Mouse (Mus musculus) limb, embryonic 13.5 days (tissue): ENCODE results near the gene Traf2. TPM values are rescaled to one million over a fixed set of nuclear protein-coding genes. Genes with fewer than 3 reads are reported as not detected.

Experiments
- ATAC-seq: fragments of 200-750 bp; cut with Nextera tagmentation; 2 replicates; pipeline ENCODE4 v1.8.0; 2017; ENCODE audit warnings: low read depth, moderate number of reproducible peaks, moderate TSS enrichment; ENCODE audit not compliant: low FRiP score
- H3K27ac ChIP-seq: fragments of 300-500 bp; sonication (generic); 2 replicates; pipeline ENCODE4 v1.5.1; 2015; ENCODE audit warnings: inconsistent platforms, mild to moderate bottlenecking, moderate library complexity
- H3K27me3 ChIP-seq: fragments of 300-500 bp; sonication (generic); 2 replicates; pipeline ENCODE4 v1.6.1; 2015; ENCODE audit warnings: mild to moderate bottlenecking, inconsistent platforms
- H3K36me3 ChIP-seq: fragments of 300-500 bp; sonication (generic); 2 replicates; pipeline ENCODE4 v1.6.1; 2015; ENCODE audit warnings: inconsistent platforms, mild to moderate bottlenecking, moderate library complexity
- H3K4me1 ChIP-seq: fragments of 300-500 bp; sonication (generic); 2 replicates; pipeline ENCODE4 v1.6.1; 2015; ENCODE audit warnings: inconsistent platforms
- H3K4me2 ChIP-seq: fragments of 300-500 bp; sonication (generic); replicated peaks from 2 replicates; pipeline ENCODE4 v1.6.1; 2015; ENCODE audit warnings: inconsistent platforms, mild to moderate bottlenecking, moderate library complexity
- H3K4me3 ChIP-seq: fragments of 300-500 bp; sonication (generic); 2 replicates; pipeline ENCODE4 v1.5.1; 2015; ENCODE audit warnings: moderate library complexity, mild to moderate bottlenecking, inconsistent platforms
- H3K9ac ChIP-seq: fragments of 300-500 bp; sonication (generic); 2 replicates; pipeline ENCODE4 v1.6.1; 2015; ENCODE audit warnings: mild to moderate bottlenecking, inconsistent platforms
- H3K9me3 ChIP-seq: fragments of 300-500 bp; sonication (generic); 2 replicates; pipeline ENCODE4 v1.6.1; 2016; ENCODE audit warnings: inconsistent platforms
- WGBS: fragments of 180-500 bp; shearing (Covaris S2); methylation state at CpG from one replicate; pipeline ENCODE4 v1.1.7; 2015; 5-methylcytosine and 5-hydroxymethylcytosine counted together
- polyA plus RNA-seq: library from polyadenylated mRNA; unstranded; fragments of >200 nt; fragmentation: Nextera tagmentation; extraction: Ambion mirVana; gene quantifications from 2 replicates; pipeline ENCODE4 v1.2.1, GENCODE M21; 2015

The Traf2 gene
- polyA plus RNA-seq, 1 experiment from 2014 or later: 40.6 TPM

DNA sequence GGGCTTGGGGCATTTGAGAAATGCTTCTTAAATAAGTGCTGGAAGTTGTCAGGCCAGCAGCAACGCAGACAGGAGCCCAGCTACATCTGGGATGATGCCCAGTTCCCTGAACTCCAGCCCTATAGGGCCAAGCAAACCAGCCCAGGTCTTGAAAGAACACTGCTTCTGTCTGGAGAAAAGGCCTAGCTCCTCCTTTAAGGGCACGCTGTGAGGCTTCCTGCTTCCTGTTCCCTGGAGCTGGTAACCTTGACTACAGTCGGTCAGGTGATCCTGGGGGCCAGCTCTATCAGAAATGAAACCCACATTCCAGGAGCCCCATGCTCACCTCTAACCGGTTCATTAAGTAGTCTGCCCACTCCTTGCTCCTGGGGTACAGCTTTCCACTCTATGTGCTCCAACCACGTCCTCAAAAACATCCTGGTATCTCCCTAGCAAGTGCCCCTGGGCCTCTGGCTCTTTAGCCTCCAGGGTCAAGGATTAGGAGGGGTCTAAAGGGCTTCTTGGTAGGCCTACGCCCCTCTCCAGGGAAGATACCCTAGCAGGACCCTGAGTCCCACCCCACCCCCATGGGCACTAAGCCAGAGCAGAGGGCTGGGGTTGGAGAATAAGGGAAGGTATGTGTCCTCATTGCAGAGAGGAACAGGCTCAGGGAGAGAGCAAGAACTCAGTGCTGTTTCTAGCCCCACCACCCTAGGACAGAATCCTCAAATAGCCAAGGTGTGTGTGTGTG is 48.7 kb downstream of the Traf2 start:
- Histone ChIP-seq H3K36me3 (peaks cover 9% of the 10 kb centered on the region), H3K27ac (no peak overlapping the region), H3K4me1 (peaks cover 16% of the 10 kb centered on the region), H3K4me2 (no peak overlapping the region), H3K9ac (peak overlapping the region; percentile 39), H3K4me3 (no peak overlapping the region), H3K9me3 (no peaks in the 10 kb centered on the region), H3K27me3 (no peaks in the 10 kb centered on the region)
- WGBS: 50% methylated on average over 6 of the region's 6 CpGs
- no peak for ATAC-seq

DNA sequence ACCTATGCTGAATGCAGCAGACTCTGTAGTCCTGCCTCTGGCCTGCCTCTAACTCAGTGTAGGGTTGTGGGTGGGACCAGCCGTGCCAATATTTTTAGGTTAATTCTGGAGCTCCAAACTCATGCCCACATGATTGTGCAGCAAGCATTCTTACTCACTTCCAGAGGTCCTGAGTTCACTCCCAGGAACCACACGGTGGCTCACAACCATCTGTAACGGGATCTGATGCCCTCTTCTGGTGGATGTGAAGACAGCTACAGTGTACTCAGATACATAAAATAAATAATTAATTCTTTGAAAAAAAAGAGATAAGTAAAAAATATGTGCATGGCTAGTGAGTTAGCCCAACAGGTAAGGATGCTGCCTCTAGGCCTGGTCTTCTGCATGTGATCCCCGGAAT is 50.3 kb downstream of the Traf2 start:
- no peaks in the 10 kb centered on the region for H3K36me3 ChIP-seq
- H3K27ac ChIP-seq: no peak overlapping the region
- no peak overlapping the region for H3K9ac ChIP-seq
- peaks cover 8% of the 10 kb centered on the region for H3K4me1 ChIP-seq
- no peak overlapping the region for H3K4me3 ChIP-seq
- no peak overlapping the region for H3K4me2 ChIP-seq
- no peaks in the 10 kb centered on the region for H3K9me3 ChIP-seq
- H3K27me3 ChIP-seq: no peaks in the 10 kb centered on the region
- no peak for ATAC-seq
- 43% methylated on average over 4 of the region's 4 CpGs for WGBS

DNA sequence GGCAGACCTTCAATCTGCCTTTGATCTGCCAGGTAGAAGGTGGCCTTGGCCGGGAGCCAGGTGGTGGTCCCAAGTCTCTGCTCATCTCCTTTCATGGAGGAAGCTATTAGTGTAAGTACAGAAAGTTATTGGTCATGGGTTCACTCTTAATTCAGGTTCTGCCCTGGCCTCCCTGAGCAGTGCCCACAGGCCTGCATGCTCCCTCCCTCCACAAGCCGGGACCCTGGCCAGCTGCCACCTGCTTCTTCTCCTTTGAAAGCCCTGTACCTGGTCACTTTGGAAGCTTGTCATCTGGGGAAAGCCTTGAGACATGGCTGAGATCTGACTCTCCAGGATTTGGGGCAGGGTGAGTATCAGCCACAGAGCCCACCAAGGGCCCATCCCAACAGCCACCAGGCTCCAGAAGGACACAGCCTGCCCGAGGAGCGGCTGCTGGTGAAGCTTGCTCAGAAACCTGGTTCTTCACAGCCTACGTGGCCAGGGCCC is 53.2 kb downstream of the Traf2 start, which contains the start of gene Lcn12:
Lcn12 (minus strand) TSS at position 436 of the 486 bp plus-strand sequence.
- Histone ChIP-seq H3K27me3 (no peaks in the 10 kb centered on the region), H3K36me3 (no peaks in the 10 kb centered on the region), H3K4me1 (no peaks in the 10 kb centered on the region), H3K27ac (no peak within 1 kb of the TSS), H3K9ac (no peak within 1 kb of the TSS), H3K4me3 (no peak within 1 kb of the TSS), H3K9me3 (no peaks in the 10 kb centered on the region), H3K4me2 (no peak within 1 kb of the TSS)
- 91% methylated on average over 5 of the region's 5 CpGs for WGBS
- ATAC-seq: no peak

DNA sequence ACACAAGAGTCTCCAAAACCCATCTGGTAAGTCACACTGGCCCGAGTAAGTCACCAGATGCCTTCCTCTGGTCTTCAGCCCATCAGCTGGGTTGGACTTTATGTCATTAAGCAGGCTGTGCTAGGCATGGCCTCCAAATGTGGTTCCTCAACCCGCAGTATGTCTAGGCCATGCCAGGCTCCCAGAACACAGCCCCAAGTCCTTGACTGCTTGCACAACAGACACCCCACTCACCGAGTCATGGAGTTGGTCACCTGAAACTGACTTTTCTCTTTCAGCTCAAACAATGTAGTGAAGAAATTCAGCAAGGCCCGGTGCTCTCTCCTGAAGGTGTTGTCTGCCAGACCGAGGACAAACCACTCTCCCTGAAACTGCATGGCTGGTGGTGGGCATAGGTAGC is 53.8 kb downstream of the Traf2 start:
- H3K36me3 ChIP-seq: no peaks in the 10 kb centered on the region
- H3K4me3 ChIP-seq: no peak overlapping the region
- H3K27me3 ChIP-seq: peaks cover 3% of the 10 kb centered on the region; the same call in 1 of the 2 replicates
- ATAC-seq: no peak
- H3K27ac ChIP-seq: no peak overlapping the region
- 79% methylated on average over 5 of the region's 5 CpGs for WGBS
- no peaks in the 10 kb centered on the region for H3K4me1 ChIP-seq
- no peak overlapping the region for H3K9ac ChIP-seq
- no peak overlapping the region for H3K4me2 ChIP-seq
- no peaks in the 10 kb centered on the region for H3K9me3 ChIP-seq

DNA sequence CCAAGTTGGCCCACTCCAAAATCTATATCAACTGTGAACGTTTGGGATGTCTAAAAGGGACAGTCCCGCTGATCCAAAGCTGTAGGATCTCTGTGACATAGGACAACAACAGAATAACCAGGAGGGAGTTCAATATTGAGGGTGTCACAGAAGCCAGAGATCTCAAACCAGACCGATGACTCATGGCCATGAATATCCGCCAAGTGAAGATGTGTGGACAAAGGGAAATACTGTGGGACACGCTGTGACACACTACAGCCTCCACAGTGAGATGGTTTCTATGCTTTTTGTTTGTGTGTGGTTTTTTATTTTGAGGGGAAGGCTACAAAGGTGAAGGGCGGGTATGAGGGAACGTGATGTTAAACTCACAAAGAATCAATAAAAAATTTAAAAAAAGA is 58.1 kb downstream of the Traf2 start:
- H3K4me1 ChIP-seq: no peaks in the 10 kb centered on the region
- H3K4me3 ChIP-seq: no peak overlapping the region
- no peak overlapping the region for H3K4me2 ChIP-seq
- no peak overlapping the region for H3K27ac ChIP-seq
- no peak overlapping the region for H3K9ac ChIP-seq
- H3K9me3 ChIP-seq: no peaks in the 10 kb centered on the region
- H3K27me3 ChIP-seq: peaks cover 4% of the 10 kb centered on the region; the same call in 1 of the 2 replicates
- no peak for ATAC-seq
- WGBS: 77% methylated on average over 7 of the region's 7 CpGs
- H3K36me3 ChIP-seq: no peaks in the 10 kb centered on the region

DNA sequence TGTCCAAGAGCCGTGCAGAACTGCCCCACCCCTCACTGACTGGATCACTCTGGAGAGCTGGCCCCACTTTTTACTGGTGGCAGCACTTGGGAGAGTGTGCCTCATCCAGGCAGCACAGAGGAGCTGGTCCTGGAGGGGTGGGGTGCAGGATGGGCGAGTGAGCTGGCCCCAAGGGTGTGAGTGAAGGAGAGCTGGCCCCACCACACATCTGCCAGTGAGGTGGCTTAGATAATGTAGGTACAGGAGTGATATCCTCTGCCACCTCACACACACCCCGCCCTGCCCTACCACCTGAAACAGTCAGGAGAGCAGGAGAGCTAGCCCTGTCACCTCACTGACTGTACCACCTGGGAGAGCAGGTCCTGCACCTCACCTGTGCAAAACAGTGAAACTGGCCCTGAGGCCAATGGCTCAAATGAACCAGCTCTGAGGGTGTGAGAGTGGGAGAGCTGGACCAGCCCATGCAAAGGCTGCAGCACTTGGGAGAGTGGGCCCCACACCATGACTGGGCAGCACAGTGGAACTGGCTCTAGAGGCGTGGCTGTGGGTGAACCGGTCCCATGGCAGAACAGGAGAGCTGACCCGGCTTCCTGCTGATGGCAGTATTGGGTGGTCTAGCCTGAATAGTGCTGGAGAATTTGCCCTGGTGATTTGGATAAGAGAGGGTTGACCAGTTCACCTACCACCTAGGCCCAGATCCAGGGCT is 58.6 kb downstream of the Traf2 start:
- ATAC-seq: no peak
- Histone ChIP-seq H3K4me2 (no peak overlapping the region), H3K4me3 (no peak overlapping the region), H3K9ac (no peak overlapping the region), H3K27ac (no peak overlapping the region), H3K36me3 (no peaks in the 10 kb centered on the region), H3K4me1 (no peaks in the 10 kb centered on the region), H3K27me3 (peaks cover 4% of the 10 kb centered on the region; the same call in 1 of the 2 replicates), H3K9me3 (no peaks in the 10 kb centered on the region)
- WGBS: 77% methylated on average over 6 of the region's 6 CpGs

DNA sequence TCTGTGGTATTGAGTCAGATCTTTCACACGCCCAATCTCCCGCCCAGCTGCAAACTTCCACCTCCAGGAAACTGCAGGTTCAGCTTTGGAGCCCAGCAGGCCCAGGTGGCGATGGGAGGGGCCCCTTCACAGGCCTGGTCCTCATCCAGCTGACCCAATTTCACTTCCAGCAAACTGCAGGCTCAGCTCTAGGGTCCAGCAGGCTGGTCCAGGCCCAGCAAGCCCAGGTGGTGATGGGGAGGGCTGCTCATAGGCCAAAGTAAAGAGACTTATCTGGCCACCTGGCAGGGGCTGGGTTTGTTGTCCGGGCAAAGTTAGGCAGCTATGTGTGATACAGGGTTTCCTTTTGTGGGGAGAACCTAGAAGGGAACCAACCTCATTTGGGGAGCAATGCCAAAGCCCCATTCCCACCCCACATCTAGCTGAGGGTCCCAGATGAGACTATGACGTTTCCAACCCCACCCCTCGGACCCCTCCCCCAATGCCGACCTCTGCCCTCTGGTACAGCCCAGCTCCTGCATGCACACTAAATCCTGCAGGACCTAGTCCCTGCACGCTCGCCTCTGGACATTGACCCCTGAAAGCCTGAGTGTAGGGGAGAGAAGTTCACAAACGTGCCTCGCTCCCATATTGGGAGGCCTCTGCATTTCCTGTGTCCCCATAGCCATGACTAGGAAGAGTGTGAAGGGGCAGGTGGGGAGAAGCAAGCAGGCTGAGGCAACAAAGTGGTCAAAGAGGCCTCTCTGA is 61.7 kb downstream of the Traf2 start:
- Histone ChIP-seq H3K27ac (no peak overlapping the region), H3K9me3 (no peaks in the 10 kb centered on the region), H3K9ac (no peak overlapping the region), H3K27me3 (peaks cover 6% of the 10 kb centered on the region; the same call in 1 of the 2 replicates), H3K4me1 (no peaks in the 10 kb centered on the region), H3K36me3 (no peaks in the 10 kb centered on the region), H3K4me3 (no peak overlapping the region), H3K4me2 (no peak overlapping the region)
- no peak for ATAC-seq
- WGBS: 61% methylated on average over 11 of the region's 11 CpGs

DNA sequence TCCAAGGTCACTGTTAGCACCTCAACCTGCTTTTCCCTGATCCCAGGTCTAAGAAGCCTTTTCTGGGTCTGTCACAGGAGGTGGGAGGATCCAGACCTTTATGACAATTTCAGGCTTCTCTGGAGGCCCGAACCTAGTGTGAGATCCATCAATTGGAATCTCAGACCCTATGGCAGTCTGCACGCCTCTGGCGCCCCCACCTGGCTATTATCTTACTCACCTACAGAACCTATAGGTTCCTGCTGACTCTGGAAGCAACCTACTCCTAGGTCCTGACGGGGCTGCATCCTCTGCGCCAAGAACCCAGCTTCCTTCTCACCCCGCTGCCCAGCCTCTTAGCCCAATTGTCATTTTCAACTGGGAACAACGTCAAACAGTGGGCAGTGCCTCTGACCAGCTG is 63.8 kb downstream of the Traf2 start:
- Histone ChIP-seq H3K4me1 (no peaks in the 10 kb centered on the region), H3K4me2 (no peak overlapping the region), H3K27me3 (peaks cover 3% of the 10 kb centered on the region; the same call in 1 of the 2 replicates), H3K4me3 (no peak overlapping the region), H3K36me3 (no peaks in the 10 kb centered on the region), H3K9ac (no peak overlapping the region), H3K27ac (no peak overlapping the region), H3K9me3 (no peaks in the 10 kb centered on the region)
- ATAC-seq: no peak
- 32% methylated on average over 7 of the region's 7 CpGs for WGBS

DNA sequence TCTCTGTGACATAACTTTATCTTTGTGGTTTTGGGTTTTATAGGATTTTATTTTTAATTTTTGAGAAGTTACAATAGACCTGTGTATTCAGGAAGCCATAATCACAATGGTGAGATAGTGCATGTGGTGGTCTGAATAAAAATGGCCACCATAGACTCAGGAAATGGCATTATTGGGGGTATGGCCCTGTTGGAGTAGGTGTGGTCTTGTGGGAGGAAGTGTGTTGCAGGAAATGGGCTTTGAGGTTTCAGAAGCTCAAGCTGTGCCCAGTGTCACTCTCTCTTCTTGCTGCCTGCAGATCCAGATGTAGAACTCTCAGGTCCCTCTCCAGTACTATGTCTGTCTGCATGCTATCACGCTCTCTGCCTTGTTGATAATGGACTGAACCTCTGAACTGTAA is 66.2 kb downstream of the Traf2 start:
- H3K4me1 ChIP-seq: no peaks in the 10 kb centered on the region
- 0 out of 2 replicates have a peak, but pooled peaks cover 2% of the 10 kb centered on the region for H3K27me3 ChIP-seq
- H3K4me2 ChIP-seq: no peak overlapping the region
- H3K4me3 ChIP-seq: no peak overlapping the region
- H3K9ac ChIP-seq: no peak overlapping the region
- no peak for ATAC-seq
- no peaks in the 10 kb centered on the region for H3K36me3 ChIP-seq
- H3K27ac ChIP-seq: no peak overlapping the region
- 82% methylated on average over 1 of the region's 1 CpGs for WGBS
- no peaks in the 10 kb centered on the region for H3K9me3 ChIP-seq

DNA sequence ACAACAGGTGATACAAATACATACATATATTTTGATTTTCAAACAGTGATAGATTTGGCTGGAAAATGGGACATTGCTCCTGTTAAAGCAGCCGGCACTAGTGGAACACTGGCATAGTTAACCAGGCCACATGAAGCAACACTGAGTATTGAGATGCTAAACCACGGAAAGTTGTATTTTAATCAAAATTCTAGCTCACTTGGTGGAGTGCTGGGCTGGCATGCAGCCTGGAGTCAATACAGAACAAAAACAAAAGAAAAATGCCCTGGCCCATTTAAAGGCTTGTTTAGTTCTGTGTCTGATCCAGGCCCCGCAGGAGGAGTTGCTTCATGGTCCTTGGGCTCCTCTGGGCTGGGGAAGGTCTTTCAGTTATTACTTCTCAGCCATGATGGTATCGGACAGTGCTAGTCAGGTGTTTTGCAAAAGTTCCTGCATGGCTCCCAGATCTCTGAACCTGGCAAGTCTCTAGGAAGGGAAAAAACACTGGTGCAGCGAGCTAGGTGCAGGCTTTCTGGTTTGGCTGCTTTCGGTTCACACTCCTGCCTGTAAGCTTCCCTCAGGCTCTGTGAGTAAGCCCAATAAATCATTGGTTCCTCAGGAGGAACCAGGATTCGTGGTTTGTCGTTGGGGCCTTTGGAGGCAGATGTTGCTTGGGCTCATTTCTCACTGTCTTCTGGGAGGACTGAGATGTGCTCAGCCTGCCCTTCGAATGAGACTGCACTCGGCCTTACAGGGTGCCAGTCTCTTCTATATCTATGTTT is 67.0 kb downstream of the Traf2 start:
- H3K27ac ChIP-seq: no peak overlapping the region
- 62% methylated on average over 10 of the region's 10 CpGs for WGBS

DNA sequence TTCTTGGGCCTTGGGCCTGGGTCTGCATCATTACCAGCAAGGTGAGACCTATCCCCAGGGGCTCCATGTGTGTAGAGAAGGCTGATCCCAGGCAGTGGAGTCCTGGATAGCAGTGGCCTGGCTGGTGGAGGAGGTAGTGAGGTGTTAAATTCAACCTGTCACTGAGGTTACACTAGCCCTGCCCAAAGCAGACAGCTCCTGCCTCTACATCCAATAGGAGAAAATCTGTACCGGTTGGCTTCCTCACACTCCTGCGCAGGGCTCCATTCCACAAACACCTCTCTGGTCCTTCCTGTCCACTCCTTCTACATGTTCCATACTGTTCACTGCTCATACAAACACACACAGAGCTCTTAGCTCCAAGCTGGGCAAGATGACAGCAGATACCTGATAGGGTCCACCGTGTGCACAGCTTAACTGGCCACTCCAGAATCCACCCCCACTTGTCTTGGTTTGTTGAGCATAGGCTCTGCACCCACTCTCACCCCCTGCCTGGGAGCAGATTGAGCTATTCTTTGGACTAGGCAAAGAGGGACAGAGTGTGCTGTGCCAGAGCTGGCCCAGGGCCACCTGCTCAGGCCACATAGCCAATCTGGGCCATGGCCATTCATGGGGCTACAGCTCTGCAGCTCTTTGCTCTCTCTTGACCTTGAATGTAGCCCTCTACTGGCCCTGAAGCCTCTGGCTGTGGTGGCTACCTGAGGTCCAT is 68.6 kb downstream of the Traf2 start:
- Histone ChIP-seq H3K9ac (no peak overlapping the region), H3K36me3 (no peaks in the 10 kb centered on the region), H3K27ac (no peak overlapping the region), H3K4me1 (no peaks in the 10 kb centered on the region), H3K27me3 (0 out of 2 replicates have a peak, but pooled peaks cover 2% of the 10 kb centered on the region), H3K4me2 (no peak overlapping the region), H3K4me3 (no peak overlapping the region), H3K9me3 (no peaks in the 10 kb centered on the region)
- 77% methylated on average over 3 of the region's 3 CpGs for WGBS
- ATAC-seq: no peak

More for the DNA sequence above, 67.0 kb downstream of the Traf2 start:
- no peaks in the 10 kb centered on the region for H3K9me3 ChIP-seq
- H3K4me3 ChIP-seq: no peak overlapping the region
- no peak for ATAC-seq
- no peaks in the 10 kb centered on the region for H3K36me3 ChIP-seq
- no peak overlapping the region for H3K4me2 ChIP-seq
- H3K27me3 ChIP-seq: 0 out of 2 replicates have a peak, but pooled peaks cover 2% of the 10 kb centered on the region
- H3K9ac ChIP-seq: no peak overlapping the region
- H3K4me1 ChIP-seq: no peaks in the 10 kb centered on the region
